Mouse (Mus musculus): ENCODE data around the gene Tmod1.

DNA sequence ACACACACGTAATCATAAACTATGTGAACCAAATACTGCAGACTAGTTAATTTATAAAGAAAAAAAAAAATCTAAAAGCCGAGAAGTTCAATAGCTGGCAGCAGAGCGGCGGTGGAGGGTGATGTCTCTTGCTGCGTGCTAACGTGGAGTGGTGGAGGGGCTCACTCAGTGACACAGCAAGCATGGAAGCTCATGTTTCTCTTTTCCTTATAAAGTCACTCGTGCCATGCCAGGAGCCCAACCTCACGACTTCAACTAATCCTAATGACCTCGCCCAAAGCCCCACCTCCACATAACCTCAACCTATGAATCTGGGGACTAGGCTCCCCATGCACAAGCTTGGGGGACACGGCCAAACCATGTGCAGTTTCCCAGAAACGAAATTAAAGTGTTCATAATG lies 43.8 kb downstream of the Tmod1 start:
- no peak for TF ChIP-seq CTCF (IDR thresholded peaks at IDR 0.05; ENCODE audit: extremely low read depth, insufficient read length, insufficient replicate concordance, low read depth, low read length)
- no peak for TF ChIP-seq POLR2A (IDR thresholded peaks at IDR 0.05; ENCODE audit: low read depth, low read length)

Data from small intestine, adult 2 months (tissue).